Mouse (Mus musculus) embryonic fibroblast, embryonic 13.5 days (primary cell): ENCODE data around the gene Samd4b. TPM values are rescaled to one million over a fixed set of nuclear protein-coding genes. Genes with fewer than 3 reads are reported as not detected.

Source experiments
- H3K27ac ChIP-seq: 2 replicates; pipeline ENCODE4 v1.5.1; 2012; ENCODE audit warnings: low read length, control low read depth, inconsistent platforms; ENCODE audit not compliant: insufficient read depth
- H3K4me1 ChIP-seq: 2 replicates; pipeline ENCODE4 v1.6.1; 2011; ENCODE audit warnings: low read length; ENCODE audit not compliant: control insufficient read depth, insufficient read depth
- H3K4me3 ChIP-seq: 2 replicates; pipeline ENCODE4 v1.5.1; 2011; ENCODE audit warnings: mild to moderate bottlenecking, control low read depth, low read length; ENCODE audit not compliant: insufficient read depth
- CTCF ChIP-seq: IDR thresholded peaks from 2 replicates; pipeline ENCODE4 v1.5.1; 2011; ENCODE audit warnings: mild to moderate bottlenecking, control low read depth, low read length, moderate library complexity, borderline replicate concordance; ENCODE audit not compliant: insufficient read depth
- POLR2A ChIP-seq: IDR thresholded peaks from 2 replicates; pipeline ENCODE4 v1.6.1; 2011; ENCODE audit warnings: low read depth, mild to moderate bottlenecking, control low read depth, low read length, moderate library complexity
- polyA plus RNA-seq: library from polyadenylated mRNA; stranded (reverse); fragments of >200 nt; gene quantifications from 2 replicates; pipeline ENCODE4 v1.2.4, GENCODE M21; 2011; ENCODE audit warnings: low read depth; ENCODE audit not compliant: missing spikeins, insufficient read length

Samd4b gene
- polyA plus RNA-seq, 1 experiment, result 69.3 TPM

GRCm38 (mm10) chr7:28355221-28355620 lies 242.7 kb downstream of the Samd4b start:
- no peak for TF ChIP-seq CTCF
- no peak; the same call in 1 of the 2 replicates for TF ChIP-seq POLR2A
- Histone ChIP-seq H3K4me1 (peaks cover 24% of the 10 kb centered on the region), H3K4me3 (no peak overlapping the region), H3K27ac (no peak overlapping the region)

GRCm38 (mm10) chr7:28354596-28354995 lies 243.3 kb downstream of the Samd4b start:
- H3K27ac ChIP-seq, result no peak overlapping the region
- no peak overlapping the region for H3K4me3 ChIP-seq
- H3K4me1 ChIP-seq, result peaks cover 24% of the 10 kb centered on the region
- TF ChIP-seq POLR2A (no peak), CTCF (no peak)

GRCm38 (mm10) chr7:28354113-28354581 lies 243.8 kb downstream of the Samd4b start:
- no peak overlapping the region for H3K4me3 ChIP-seq
- TF ChIP-seq POLR2A (no peak), CTCF (no peak)
- peaks cover 24% of the 10 kb centered on the region for H3K4me1 ChIP-seq

GRCm38 (mm10) chr7:28353267-28353666 lies 244.7 kb downstream of the Samd4b start:
- no peak overlapping the region for H3K4me3 ChIP-seq
- no peak overlapping the region for H3K27ac ChIP-seq
- H3K4me1 ChIP-seq, result peaks cover 16% of the 10 kb centered on the region
- no peak for TF ChIP-seq CTCF
- TF ChIP-seq POLR2A, result 0 out of 2 replicates have a peak, but pooled peaks have one; percentile 4

More at GRCm38 (mm10) chr7:28354113-28354581, 243.8 kb downstream of the Samd4b start:
- no peak overlapping the region for H3K27ac ChIP-seq

- TF ChIP-seq POLR2A (no peak), CTCF (no peak)
- peaks cover 3% of the 10 kb centered on the region for H3K4me1 ChIP-seq
- peak overlapping the region; percentile 98 for H3K4me3 ChIP-seq
- no peak overlapping the region; the same call in 1 of the 2 replicates for H3K27ac ChIP-seq
Measured at GRCm38 (mm10) chr7:28351676-28352191, 246.2 kb downstream of the Samd4b start.

- Histone ChIP-seq H3K27ac (peak within 1 kb of the TSS; percentile 90), H3K4me1 (no peaks in the 10 kb centered on the region), H3K4me3 (peak within 1 kb of the TSS; percentile 98)
- TF ChIP-seq CTCF, result no peak
- peak; percentile 67 for TF ChIP-seq POLR2A
Measured at GRCm38 (mm10) chr7:28350155-28350883, 247.6 kb downstream of the Samd4b start, which contains the start of gene Rps16. Gene Rps16 (plus strand): TSS chr7:28350652.

Other genes starting within 250 kb of the Samd4b start
- 997 and 1,079 TPM in 2 replicates for gene Rps16, start 247.5 kb downstream of the Samd4b start, polyA plus RNA-seq
- 66.5 and 68.5 TPM in 2 replicates for gene Plekhg2, start 225.5 kb downstream of the Samd4b start, polyA plus RNA-seq
- gene Zfp36, start 217.9 kb downstream of the Samd4b start, polyA plus RNA-seq, result 23.4 and 27.4 TPM in 2 replicates
- gene Med29, start 205.4 kb downstream of the Samd4b start, polyA plus RNA-seq, result 18.2 and 19.4 TPM in 2 replicates
- gene Paf1, start 205.2 kb downstream of the Samd4b start, polyA plus RNA-seq, result 73.5 and 82.5 TPM in 2 replicates
- gene Gmfg, start 160.7 kb downstream of the Samd4b start, polyA plus RNA-seq, result not detected in 2 replicates
- gene Lrfn1, start 146.2 kb downstream of the Samd4b start, polyA plus RNA-seq, result 4.7 and 4.9 TPM in 2 replicates
- gene Ifnl2, start 87.7 kb downstream of the Samd4b start, polyA plus RNA-seq, result not detected in 2 replicates
- gene Ifnl3, start 75.3 kb downstream of the Samd4b start, polyA plus RNA-seq, result not detected in 2 replicates
- gene Sycn, start 57.3 kb downstream of the Samd4b start, polyA plus RNA-seq, result not detected in 2 replicates
- gene Nccrp1, start 50.9 kb downstream of the Samd4b start, polyA plus RNA-seq, result not detected in 2 replicates
- gene Pak4, start within 50 bp of the Samd4b start, polyA plus RNA-seq, result 8.0 and 10.5 TPM in 2 replicates
- gene Acp7, start 33.2 kb upstream of the Samd4b start, polyA plus RNA-seq, result 1.8 TPM in 1 of 2 replicates, not detected in the other
- gene Fbxo27, start 94.7 kb upstream of the Samd4b start, polyA plus RNA-seq, result 3.8 and 5.1 TPM in 2 replicates
- gene Fbxo17, start 118.7 kb upstream of the Samd4b start, polyA plus RNA-seq, result 16.3 and 18.4 TPM in 2 replicates
- gene Mrps12, start 143.7 kb upstream of the Samd4b start, polyA plus RNA-seq, result 30.9 and 50.8 TPM in 2 replicates
- 5.2 and 7.1 TPM in 2 replicates for gene Sars2, start 143.8 kb upstream of the Samd4b start, polyA plus RNA-seq
- gene Ccer2, start 158.0 kb upstream of the Samd4b start, polyA plus RNA-seq, result not detected in 2 replicates
- gene Sirt2, start 168.6 kb upstream of the Samd4b start, polyA plus RNA-seq, result 60.1 and 64.1 TPM in 2 replicates
- 13.8 and 15.0 TPM in 2 replicates for gene Nfkbib, start 169.4 kb upstream of the Samd4b start, polyA plus RNA-seq
- 0.77 TPM in 1 of 2 replicates, not detected in the other for gene Rinl, start 190.8 kb upstream of the Samd4b start, polyA plus RNA-seq
- gene Hnrnpl, start 210.4 kb upstream of the Samd4b start, polyA plus RNA-seq, result 442 and 496 TPM in 2 replicates
- 80.4 and 81.2 TPM in 2 replicates for gene Ech1, start 227.1 kb upstream of the Samd4b start, polyA plus RNA-seq
- 1.4 and 6.5 TPM in 2 replicates for gene Lgals4, start 235.7 kb upstream of the Samd4b start, polyA plus RNA-seq